Mouse (Mus musculus) olfactory bulb, adult 2 months (tissue): ENCODE data around the gene Man1b1.

Source experiments
- CTCF ChIP-seq: fragments of 200-500 bp; IDR thresholded peaks from 2 replicates; pipeline ENCODE4 v1.5.1; 2012; ENCODE audit warnings: low read depth, mild to moderate bottlenecking, low read length, moderate library complexity; ENCODE audit not compliant: insufficient read depth
- POLR2A ChIP-seq: fragments of 200-500 bp; IDR thresholded peaks from 2 replicates; pipeline ENCODE4 v1.6.1; 2012; ENCODE audit warnings: mild to moderate bottlenecking, low read depth, low read length, moderate library complexity; ENCODE audit not compliant: insufficient read depth

GRCm38 (mm10) chr2:25303931-25304656 is 28.0 kb upstream of the Man1b1 start:
- TF ChIP-seq CTCF (no peak), POLR2A (no peak)
